Mouse (Mus musculus) midbrain, embryonic 16.5 days (tissue): ENCODE data around the gene Psg17. TPM values are rescaled to one million over a fixed set of nuclear protein-coding genes. Genes with fewer than 3 reads are reported as not detected.
"Not testable (repeated sequence)": the region's sequence is repeated elsewhere in the genome, so short reads cannot be mapped to it uniquely, and the experiment has no call there.

Experiments
- ATAC-seq: fragments of 200-750 bp; cut with Nextera tagmentation; 2 replicates; pipeline ENCODE4 v1.8.0; 2017; ENCODE audit warnings: moderate TSS enrichment
- H3K27ac ChIP-seq: fragments of 300-500 bp; sonication (generic); 2 replicates; pipeline ENCODE4 v1.5.1; 2014; ENCODE audit warnings: mild to moderate bottlenecking, low read length, mixed read lengths
- H3K27me3 ChIP-seq: fragments of 300-500 bp; sonication (generic); 2 replicates; pipeline ENCODE4 v1.6.1; 2014; ENCODE audit warnings: low read depth, low read length, mixed read lengths; ENCODE audit not compliant: control insufficient read depth, insufficient read depth
- H3K36me3 ChIP-seq: fragments of 300-500 bp; sonication (generic); 2 replicates; pipeline ENCODE4 v1.6.1; 2014; ENCODE audit warnings: mild to moderate bottlenecking, low read length, moderate library complexity, mixed read lengths; ENCODE audit not compliant: control insufficient read depth, insufficient read depth
- H3K4me1 ChIP-seq: fragments of 300-500 bp; sonication (generic); 2 replicates; pipeline ENCODE4 v1.6.1; 2014; ENCODE audit warnings: mild to moderate bottlenecking, low read length, mixed read lengths; ENCODE audit not compliant: control insufficient read depth, insufficient read depth
- H3K4me2 ChIP-seq: fragments of 300-500 bp; sonication (generic); 2 replicates; pipeline ENCODE4 v1.6.1; 2014; ENCODE audit warnings: mild to moderate bottlenecking, low read length, mixed read lengths
- H3K4me3 ChIP-seq: fragments of 300-500 bp; sonication (generic); 2 replicates; pipeline ENCODE4 v1.5.1; 2014; ENCODE audit warnings: low read depth, mild to moderate bottlenecking, low read length, moderate library complexity, mixed read lengths
- H3K9ac ChIP-seq: fragments of 300-500 bp; sonication (generic); 2 replicates; pipeline ENCODE4 v1.6.1; 2014; ENCODE audit warnings: low read depth, low read length, mixed read lengths
- H3K9me3 ChIP-seq: fragments of 300-500 bp; sonication (generic); replicated peaks from 2 replicates; pipeline ENCODE4 v1.6.1; 2014; ENCODE audit warnings: mild to moderate bottlenecking, low read length, mixed read lengths; ENCODE audit not compliant: control insufficient read depth, poor library complexity, severe bottlenecking
- WGBS: fragments of 180-500 bp; shearing (Covaris S2); extraction: QIAGEN DNeasy Blood & Tissue Kit; methylation state at CpG from one replicate; pipeline ENCODE4 v1.1.7; 2014; 5-methylcytosine and 5-hydroxymethylcytosine counted together
- polyA plus RNA-seq: library from polyadenylated mRNA; unstranded; fragments of >200 nt; fragmentation: Nextera tagmentation; extraction: Ambion mirVana; gene quantifications from 2 replicates; pipeline ENCODE4 v1.2.1, GENCODE M21; 2015

Psg17 gene
- polyA plus RNA-seq, 1 experiment from 2014 or later: 0.09 TPM

GRCm38 (mm10) chr7:18790671-18791070 is 30.7 kb downstream of the Psg17 start:
- not testable (repeated sequence) for H3K4me1 ChIP-seq, H3K36me3 ChIP-seq, H3K9me3 ChIP-seq, H3K4me2 ChIP-seq, H3K27ac ChIP-seq, H3K4me3 ChIP-seq, H3K9ac ChIP-seq, ATAC-seq, H3K27me3 ChIP-seq

- ATAC-seq, H3K9ac ChIP-seq, H3K4me1 ChIP-seq, H3K36me3 ChIP-seq, H3K27me3 ChIP-seq, H3K4me3 ChIP-seq, H3K27ac ChIP-seq, H3K4me2 ChIP-seq, H3K9me3 ChIP-seq: not testable (repeated sequence)
- 43% methylated on average over 2 of the region's 2 CpGs for WGBS
Measured at GRCm38 (mm10) chr7:18781301-18781700, 40.1 kb downstream of the Psg17 start.

- no peak overlapping the region for H3K9ac ChIP-seq
- no peak for ATAC-seq
- no peaks in the 10 kb centered on the region for H3K9me3 ChIP-seq
- H3K4me2 ChIP-seq: no peak overlapping the region
- no peaks in the 10 kb centered on the region for H3K36me3 ChIP-seq
- no peaks in the 10 kb centered on the region for H3K4me1 ChIP-seq
- H3K27me3 ChIP-seq: no peaks in the 10 kb centered on the region
- H3K27ac ChIP-seq: no peak overlapping the region
- no peak overlapping the region for H3K4me3 ChIP-seq
Measured at GRCm38 (mm10) chr7:18779337-18779781, 42.0 kb downstream of the Psg17 start.

Other genes starting within 250 kb of the Psg17 start
- not detected in 2 replicates for gene Psg23, start 205.1 kb downstream of the Psg17 start, polyA plus RNA-seq
- gene Psg21, start 164.9 kb downstream of the Psg17 start, polyA plus RNA-seq: not detected in 2 replicates
- gene Psg20, start 135.4 kb downstream of the Psg17 start, polyA plus RNA-seq: not detected in 2 replicates
- not detected in 2 replicates for gene Psg22, start 103.5 kb downstream of the Psg17 start, polyA plus RNA-seq
- not detected in 2 replicates for gene Psg19, start 23.1 kb downstream of the Psg17 start, polyA plus RNA-seq
- gene Mill2, start 18.4 kb upstream of the Psg17 start, polyA plus RNA-seq: 0.45 and 0.69 TPM in 2 replicates
- gene Pglyrp1, start 49.7 kb upstream of the Psg17 start, polyA plus RNA-seq: 25.4 and 29.9 TPM in 2 replicates
- gene Ccdc61, start 88.8 kb upstream of the Psg17 start, polyA plus RNA-seq: 24.7 and 31.2 TPM in 2 replicates
- 11.9 and 14.3 TPM in 2 replicates for gene Nova2, start 104.3 kb upstream of the Psg17 start, polyA plus RNA-seq
- gene Nanos2, start 165.8 kb upstream of the Psg17 start, polyA plus RNA-seq: 0.52 and 0.79 TPM in 2 replicates
- 3.9 and 5.1 TPM in 2 replicates for gene Mypop, start 169.6 kb upstream of the Psg17 start, polyA plus RNA-seq
- 26.0 and 26.7 TPM in 2 replicates for gene Irf2bp1, start 182.4 kb upstream of the Psg17 start, polyA plus RNA-seq
- not detected in 2 replicates for gene Foxa3, start 201.9 kb upstream of the Psg17 start, polyA plus RNA-seq
- 25.6 and 28.7 TPM in 2 replicates for gene Sympk, start 202.8 kb upstream of the Psg17 start, polyA plus RNA-seq
- 0.14 and 0.28 TPM in 2 replicates for gene Rsph6a, start 233.1 kb upstream of the Psg17 start, polyA plus RNA-seq